Mouse (Mus musculus) erythroblast, embryonic 14.5 days (primary cell): ENCODE measurements at regions not wholly inside any gene's neighbourhood (a gene's known extent, or its start where the extent isn't known, plus 50 kb on each side); places are given as distances from the start of the nearest gene placed in this dataset.

Experiments used
- GATA1 ChIP-seq: IDR thresholded peaks from 2 replicates; pipeline ENCODE4 v1.6.1; 2012; ENCODE audit warnings: low read length, inconsistent platforms, mixed read lengths
- TAL1 ChIP-seq: IDR thresholded peaks from 3 replicates; pipeline ENCODE4 v1.6.1; 2012; ENCODE audit warnings: low read length, inconsistent platforms, mixed read lengths

DNA sequence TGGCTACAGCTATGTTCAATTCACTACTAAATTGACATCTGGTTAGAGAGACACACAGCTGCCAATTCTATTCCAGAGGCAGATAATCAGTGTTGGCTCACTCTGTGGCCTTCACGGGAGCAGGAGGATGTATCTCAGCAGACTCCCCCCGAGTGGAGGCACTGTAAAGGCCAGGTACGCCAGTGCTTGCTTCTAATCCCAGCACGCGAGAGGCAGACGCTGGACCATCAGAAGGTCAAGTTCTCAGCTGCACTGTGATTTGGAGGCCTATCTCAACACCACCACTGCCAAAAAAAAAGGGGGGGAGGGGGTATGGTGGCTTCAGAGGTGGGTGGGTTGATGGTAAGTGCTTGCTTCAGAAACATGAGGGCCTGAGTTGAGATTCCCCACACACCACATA, 90.1 kb upstream of the Dyrk2 start:
- no peak for TF ChIP-seq GATA1
- TF ChIP-seq TAL1, result no peak
